Mouse (Mus musculus): ENCODE measurements around the gene Msi2.

GRCm38 (mm10) chr11:88578700-88579099, 139.6 kb downstream of the Msi2 start:
- TF ChIP-seq GATA1 (IDR thresholded peaks at IDR 0.05; ENCODE audit: borderline replicate concordance, low read length) (no peak), FLI1 (IDR thresholded peaks at IDR 0.05; ENCODE audit: low read length) (no peak)
